Mouse (Mus musculus) kidney, embryonic 15.5 days (tissue): Measurements from ENCODE around the gene Scamp3. TPM values are rescaled to one million over a fixed set of nuclear protein-coding genes. Genes with fewer than 3 reads are reported as not detected.
"Not testable (repeated sequence)": the region's sequence is repeated elsewhere in the genome, so short reads cannot be mapped to it uniquely, and the experiment has no call there.

ENCODE experiments used
- ATAC-seq: fragments of 200-750 bp; cut with Nextera tagmentation; replicated peaks from 2 replicates; pipeline ENCODE4 v1.8.0; 2017; ENCODE audit warnings: moderate TSS enrichment; ENCODE audit not compliant: low FRiP score
- H3K27ac ChIP-seq: fragments of 300-500 bp; sonication (generic); 2 replicates; pipeline ENCODE4 v1.5.1; 2015; ENCODE audit warnings: mild to moderate bottlenecking, inconsistent platforms
- H3K27me3 ChIP-seq: fragments of 300-500 bp; sonication (generic); 2 replicates; pipeline ENCODE4 v1.6.1; 2015; ENCODE audit warnings: inconsistent platforms
- H3K36me3 ChIP-seq: fragments of 300-500 bp; sonication (generic); 2 replicates; pipeline ENCODE4 v1.6.1; 2015; ENCODE audit warnings: inconsistent platforms
- H3K4me1 ChIP-seq: fragments of 300-500 bp; sonication (generic); 2 replicates; pipeline ENCODE4 v1.6.1; 2015; ENCODE audit warnings: inconsistent platforms
- H3K4me2 ChIP-seq: fragments of 300-500 bp; sonication (generic); 2 replicates; pipeline ENCODE4 v1.6.1; 2015; ENCODE audit warnings: moderate library complexity, mild to moderate bottlenecking, inconsistent platforms
- H3K4me3 ChIP-seq: fragments of 300-500 bp; sonication (generic); replicated peaks from 2 replicates; pipeline ENCODE4 v1.5.1; 2015; ENCODE audit warnings: mild to moderate bottlenecking, inconsistent platforms
- H3K9ac ChIP-seq: fragments of 300-500 bp; sonication (generic); 2 replicates; pipeline ENCODE4 v1.6.1; 2015; ENCODE audit warnings: mild to moderate bottlenecking, inconsistent platforms
- H3K9me3 ChIP-seq: fragments of 300-500 bp; sonication (generic); replicated peaks from 2 replicates; pipeline ENCODE4 v1.6.1; 2016; ENCODE audit warnings: inconsistent platforms
- WGBS: fragments of 180-500 bp; shearing (Covaris S2); methylation state at CpG from one replicate; pipeline ENCODE4 v1.1.7; 2015; ENCODE audit warnings: mixed read lengths; 5-methylcytosine and 5-hydroxymethylcytosine counted together
- polyA plus RNA-seq: library from polyadenylated mRNA; unstranded; fragments of >200 nt; fragmentation: Nextera tagmentation; extraction: Ambion mirVana; gene quantifications from 2 replicates; pipeline ENCODE4 v1.2.1, GENCODE M21; 2015

The Scamp3 gene
- polyA plus RNA-seq, 1 experiment from 2014 or later = 133 TPM

- H3K4me3 ChIP-seq = no peak overlapping the region
Measured at GRCm38 (mm10) chr3:89206079-89206478, 28.8 kb downstream of the Scamp3 start.

GRCm38 (mm10) chr3:89206695-89207094 lies 29.4 kb downstream of the Scamp3 start:
- no peak overlapping the region for H3K4me3 ChIP-seq
- peaks cover 71% of the 10 kb centered on the region for H3K36me3 ChIP-seq
- H3K9ac ChIP-seq = no peak overlapping the region
- H3K27me3 ChIP-seq = no peaks in the 10 kb centered on the region
- 83% methylated on average over 2 of the region's 2 CpGs for WGBS
- no peak overlapping the region for H3K27ac ChIP-seq
- no peaks in the 10 kb centered on the region for H3K9me3 ChIP-seq
- peaks cover 30% of the 10 kb centered on the region for H3K4me1 ChIP-seq
- no peak for ATAC-seq
- no peak overlapping the region for H3K4me2 ChIP-seq

More at GRCm38 (mm10) chr3:89206079-89206478, 28.8 kb downstream of the Scamp3 start:
- no peaks in the 10 kb centered on the region for H3K9me3 ChIP-seq
- no peak for ATAC-seq
- H3K27me3 ChIP-seq = no peaks in the 10 kb centered on the region
- 88% methylated on average over 7 of the region's 7 CpGs for WGBS
- H3K9ac ChIP-seq = no peak overlapping the region
- H3K4me2 ChIP-seq = no peak overlapping the region
- H3K4me1 ChIP-seq = peaks cover 25% of the 10 kb centered on the region
- peaks cover 65% of the 10 kb centered on the region for H3K36me3 ChIP-seq
- H3K27ac ChIP-seq = no peak overlapping the region

GRCm38 (mm10) chr3:89208075-89208657 lies 30.9 kb downstream of the Scamp3 start:
- Histone ChIP-seq H3K4me1 (peaks cover 36% of the 10 kb centered on the region), H3K27me3 (no peaks in the 10 kb centered on the region), H3K9me3 (no peaks in the 10 kb centered on the region), H3K27ac (no peak overlapping the region), H3K4me3 (no peak overlapping the region), H3K36me3 (peaks cover 71% of the 10 kb centered on the region), H3K9ac (no peak overlapping the region), H3K4me2 (no peak overlapping the region)
- 87% methylated on average over 13 of the region's 13 CpGs for WGBS
- no peak for ATAC-seq

- no peak overlapping the region for H3K9ac ChIP-seq
- H3K4me3 ChIP-seq = no peak overlapping the region
- ATAC-seq = no peak
- no peak overlapping the region for H3K4me2 ChIP-seq
- 91% methylated on average over 6 of the region's 6 CpGs for WGBS
- H3K27ac ChIP-seq = no peak overlapping the region
- peaks cover 71% of the 10 kb centered on the region for H3K36me3 ChIP-seq
- no peaks in the 10 kb centered on the region for H3K9me3 ChIP-seq
- peaks cover 32% of the 10 kb centered on the region for H3K4me1 ChIP-seq
- no peaks in the 10 kb centered on the region for H3K27me3 ChIP-seq
Measured at GRCm38 (mm10) chr3:89208736-89209135, 31.5 kb downstream of the Scamp3 start.

GRCm38 (mm10) chr3:89209731-89210130 lies 32.5 kb downstream of the Scamp3 start:
- Histone ChIP-seq H3K4me2 (no peak overlapping the region), H3K9me3 (no peaks in the 10 kb centered on the region), H3K27me3 (no peaks in the 10 kb centered on the region), H3K36me3 (peaks cover 65% of the 10 kb centered on the region), H3K4me3 (no peak overlapping the region), H3K4me1 (peaks cover 35% of the 10 kb centered on the region), H3K9ac (no peak overlapping the region), H3K27ac (peak overlapping the region; percentile 35; the same call in 1 of the 2 replicates)
- ATAC-seq = no peak
- WGBS = 91% methylated on average over 7 of the region's 7 CpGs

- peaks cover 39% of the 10 kb centered on the region for H3K4me1 ChIP-seq
- no peak for ATAC-seq
- H3K4me3 ChIP-seq = no peak overlapping the region
- no peak overlapping the region for H3K4me2 ChIP-seq
- no peak overlapping the region for H3K9ac ChIP-seq
- WGBS = 72% methylated on average over 13 of the region's 13 CpGs
- H3K27ac ChIP-seq = peak overlapping the region; percentile 35; the same call in 1 of the 2 replicates
- H3K27me3 ChIP-seq = no peaks in the 10 kb centered on the region
- H3K9me3 ChIP-seq = no peaks in the 10 kb centered on the region
- H3K36me3 ChIP-seq = peaks cover 64% of the 10 kb centered on the region
Measured at GRCm38 (mm10) chr3:89210162-89210561, 32.9 kb downstream of the Scamp3 start.

- Histone ChIP-seq H3K27me3 (no peaks in the 10 kb centered on the region), H3K4me2 (no peak overlapping the region), H3K4me1 (peaks cover 45% of the 10 kb centered on the region), H3K9ac (no peak overlapping the region), H3K36me3 (peaks cover 59% of the 10 kb centered on the region), H3K4me3 (no peak overlapping the region), H3K9me3 (no peaks in the 10 kb centered on the region), H3K27ac (0 out of 2 replicates have a peak overlapping the region, but pooled peaks have one; percentile 35)
- 70% methylated on average over 7 of the region's 7 CpGs for WGBS
- ATAC-seq = no peak
Measured at GRCm38 (mm10) chr3:89210731-89211130, 33.5 kb downstream of the Scamp3 start.

GRCm38 (mm10) chr3:89213803-89214530 lies 36.7 kb downstream of the Scamp3 start:
- H3K9ac ChIP-seq = peak overlapping the region; percentile 64
- peaks cover 26% of the 10 kb centered on the region for H3K36me3 ChIP-seq
- ATAC-seq = peak; percentile 94
- no peaks in the 10 kb centered on the region for H3K9me3 ChIP-seq
- under 1% methylated on average over 69 of the region's 69 CpGs for WGBS
- H3K4me1 ChIP-seq = peaks cover 50% of the 10 kb centered on the region
- peak overlapping the region; percentile 91 for H3K4me2 ChIP-seq
- H3K4me3 ChIP-seq = peak overlapping the region; percentile 90
- no peaks in the 10 kb centered on the region for H3K27me3 ChIP-seq
- H3K27ac ChIP-seq = peak overlapping the region; percentile 97

GRCm38 (mm10) chr3:89214681-89215411 lies 37.6 kb downstream of the Scamp3 start, which contains the start of gene Thbs3:
TSS of gene Thbs3 (plus strand) at chr3:89215180.
- Histone ChIP-seq H3K9me3 (no peaks in the 10 kb centered on the region), H3K36me3 (peaks cover 18% of the 10 kb centered on the region), H3K4me1 (peaks cover 56% of the 10 kb centered on the region), H3K4me2 (peak within 1 kb of the TSS; percentile 91), H3K27ac (peak within 1 kb of the TSS; percentile 97), H3K4me3 (peak within 1 kb of the TSS; percentile 90), H3K27me3 (no peaks in the 10 kb centered on the region), H3K9ac (peak within 1 kb of the TSS; percentile 64)
- under 1% methylated on average over 19 of the region's 19 CpGs for WGBS
- no peak for ATAC-seq

GRCm38 (mm10) chr3:89215853-89216252 lies 38.6 kb downstream of the Scamp3 start:
- Histone ChIP-seq H3K36me3 (peaks cover 7% of the 10 kb centered on the region; the same call in 1 of the 2 replicates), H3K4me3 (peak overlapping the region; percentile 90), H3K27ac (peak overlapping the region; percentile 97; the same call in 1 of the 2 replicates), H3K9me3 (no peaks in the 10 kb centered on the region), H3K27me3 (no peaks in the 10 kb centered on the region), H3K4me1 (peaks cover 48% of the 10 kb centered on the region), H3K9ac (0 out of 2 replicates have a peak overlapping the region, but pooled peaks have one; percentile 16), H3K4me2 (peak overlapping the region; percentile 91)
- ATAC-seq = 0 out of 2 replicates have a peak, but pooled peaks have one; percentile 2
- 2% methylated on average over 6 of the region's 6 CpGs for WGBS

- not testable (repeated sequence) for H3K9me3 ChIP-seq, ATAC-seq, H3K27me3 ChIP-seq, H3K36me3 ChIP-seq, H3K9ac ChIP-seq, H3K27ac ChIP-seq, H3K4me3 ChIP-seq
- 75% methylated on average over 7 of the region's 7 CpGs for WGBS
- peaks cover 44% of the 10 kb centered on the region for H3K4me1 ChIP-seq
- H3K4me2 ChIP-seq = peak overlapping the region; percentile 91
Measured at GRCm38 (mm10) chr3:89216407-89216806, 39.1 kb downstream of the Scamp3 start.

- no peaks in the 10 kb centered on the region for H3K27me3 ChIP-seq
- H3K9ac ChIP-seq = no peak overlapping the region
- no peak for ATAC-seq
- no peak overlapping the region for H3K27ac ChIP-seq
- no peaks in the 10 kb centered on the region for H3K9me3 ChIP-seq
- H3K4me1 ChIP-seq = peaks cover 30% of the 10 kb centered on the region
- WGBS = 69% methylated on average over 1 of the region's 1 CpGs
- no peak overlapping the region for H3K4me3 ChIP-seq
- no peak overlapping the region for H3K4me2 ChIP-seq
- H3K36me3 ChIP-seq = peaks cover 4% of the 10 kb centered on the region; the same call in 1 of the 2 replicates
Measured at GRCm38 (mm10) chr3:89218271-89218670, 41.0 kb downstream of the Scamp3 start.
